Mouse (Mus musculus) megakaryocyte, embryonic 14.5 days (primary cell): Measurements from ENCODE around the gene Slc35b4.

Experiments
- FLI1 ChIP-seq: IDR thresholded peaks from 2 replicates; pipeline ENCODE4 v1.6.1; 2012; ENCODE audit warnings: low read length, inconsistent platforms, mixed read lengths
- GATA1 ChIP-seq: IDR thresholded peaks from 3 replicates; pipeline ENCODE4 v1.6.1; 2012; ENCODE audit warnings: mixed read lengths, low read length, inconsistent platforms, borderline replicate concordance

DNA sequence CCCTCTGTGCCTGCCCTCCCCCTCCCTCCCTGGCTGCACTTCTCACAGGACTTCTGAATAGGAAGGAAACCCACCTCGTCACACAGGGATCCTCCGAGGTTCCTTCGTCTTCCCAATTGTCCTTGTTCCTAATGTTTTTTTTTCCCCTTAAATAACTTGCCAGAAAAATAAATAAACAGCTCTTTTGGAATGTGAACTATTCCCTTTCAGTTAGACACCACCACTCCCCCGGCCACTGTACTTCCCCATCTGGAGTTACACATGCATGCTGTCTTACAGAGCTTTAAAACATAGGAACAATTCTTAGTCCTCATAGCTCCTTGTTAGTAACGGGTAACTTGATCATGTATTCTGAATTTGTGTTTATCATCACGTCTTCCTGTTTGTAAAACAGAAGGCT is 30.9 kb downstream of the Slc35b4 start:
- TF ChIP-seq GATA1, result no peak
- no peak for TF ChIP-seq FLI1
